Mouse (Mus musculus) kidney, adult 2 months (tissue): ENCODE results near the gene Psme2.

ENCODE experiments used
- CTCF ChIP-seq: fragments of 200-500 bp; conservative IDR thresholded peaks from 2 replicates; pipeline ENCODE4 v1.5.1; 2011; ENCODE audit warnings: low read depth, mild to moderate bottlenecking, control low read depth, low read length, moderate library complexity, mixed read lengths; ENCODE audit not compliant: insufficient read depth, insufficient read length
- POLR2A ChIP-seq: fragments of 200-500 bp; IDR thresholded peaks from one replicate; pipeline ENCODE4 v1.6.1; 2011; ENCODE audit warnings: low read depth, low read length, control low read depth

DNA sequence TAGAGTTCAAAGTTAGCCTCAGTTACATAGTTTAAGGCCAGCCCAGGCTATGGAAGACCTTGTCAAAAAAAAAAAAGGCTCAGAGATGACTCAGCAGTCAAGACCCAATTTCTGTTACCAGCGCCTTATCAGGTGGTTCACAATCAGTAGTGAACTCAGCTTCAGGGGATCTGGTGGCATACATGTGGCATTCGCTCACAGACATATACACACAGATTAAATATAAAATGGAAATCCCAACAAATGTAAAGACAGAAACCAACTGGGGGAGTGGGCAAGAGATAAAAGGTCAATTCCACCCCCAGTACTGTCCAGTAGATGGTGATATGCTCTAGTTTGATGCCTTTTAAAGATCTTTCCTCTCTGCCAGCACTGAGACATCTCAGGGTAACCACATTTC is 4.8 kb downstream of the Psme2 start:
- TF ChIP-seq CTCF: no peak
- TF ChIP-seq POLR2A: no peak
